Mouse (Mus musculus) layer of hippocampus, adult 8-10 months (tissue): Measurements from ENCODE around the gene Poc1b. TPM values are rescaled to one million over a fixed set of nuclear protein-coding genes. Genes with fewer than 3 reads are reported as not detected.
A peak's percentile ranks its signal among the peaks of the same experiment; 100 is the strongest.

Source experiments
- DNase-seq, 2 experiments: peaks; one replicate each; pipeline ENCODE4 v3.0.0; 2022; ENCODE audit warnings: low spot score in 2 of 2
- total RNA-seq, 4 experiments: library from RNA; stranded (reverse); gene quantifications; 2 replicates each; pipeline ENCODE4 v1.2.4; 2022

Poc1b gene
- total RNA-seq, 4 experiments from 2014 or later: 7.4 to 11.2 (median 8.1) TPM

DNA sequence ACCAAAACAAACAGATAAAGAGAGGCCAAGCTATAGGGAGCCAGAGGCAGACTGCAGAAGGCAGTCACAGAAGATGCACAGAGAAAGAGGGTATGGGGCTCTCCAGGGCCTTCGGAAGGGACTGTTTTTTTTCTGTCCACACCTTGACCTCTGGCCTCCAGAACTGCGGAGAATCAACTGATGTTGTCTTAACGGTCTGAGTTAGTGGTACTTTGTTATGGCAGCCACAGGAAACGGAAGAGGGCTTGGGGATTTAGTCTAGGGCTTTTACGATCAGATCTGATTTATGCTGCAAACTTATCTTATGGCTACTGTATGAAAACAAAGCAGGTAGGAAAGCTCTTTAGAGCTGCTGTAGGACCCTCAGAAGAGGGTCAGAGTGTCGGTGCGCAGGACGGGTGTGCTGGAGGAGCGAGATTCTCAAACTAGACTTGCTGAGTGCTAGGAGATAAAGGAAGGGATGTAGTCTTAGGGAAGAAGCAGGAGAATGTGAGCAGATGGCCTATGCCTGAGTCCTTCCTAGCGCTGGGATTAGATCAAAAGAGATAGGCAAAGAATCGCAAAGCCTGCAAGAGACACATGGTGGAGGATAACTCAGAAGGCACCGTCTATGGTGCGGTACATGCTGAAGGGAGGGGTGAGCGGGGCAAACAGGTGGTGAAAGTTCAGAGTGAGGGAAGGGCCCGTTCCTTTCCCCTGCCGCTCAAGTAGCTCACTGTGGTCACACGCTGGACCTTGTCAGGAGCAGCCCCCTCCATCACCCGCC lies 8.8 kb downstream of the Poc1b start:
- no peak for DNase-seq

DNA sequence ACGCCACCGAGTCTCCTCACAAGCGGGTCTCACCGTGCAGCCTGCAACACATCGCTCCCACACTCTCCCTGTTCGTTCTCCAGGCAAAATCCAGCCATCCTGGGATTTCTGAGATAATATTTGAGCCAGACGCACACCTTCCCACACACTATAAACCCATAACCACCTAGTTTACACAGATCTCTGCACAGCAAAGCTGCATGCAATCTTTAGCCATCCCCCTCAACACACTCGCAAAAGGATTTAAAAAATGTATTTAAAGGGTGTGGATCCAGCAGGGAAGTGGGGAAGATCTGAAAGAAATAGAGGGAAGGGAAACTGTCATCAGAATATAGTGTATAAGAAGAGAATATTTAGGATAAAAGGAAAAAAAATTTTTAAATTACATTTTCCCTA lies 9.4 kb downstream of the Poc1b start:
- no peak for DNase-seq

DNA sequence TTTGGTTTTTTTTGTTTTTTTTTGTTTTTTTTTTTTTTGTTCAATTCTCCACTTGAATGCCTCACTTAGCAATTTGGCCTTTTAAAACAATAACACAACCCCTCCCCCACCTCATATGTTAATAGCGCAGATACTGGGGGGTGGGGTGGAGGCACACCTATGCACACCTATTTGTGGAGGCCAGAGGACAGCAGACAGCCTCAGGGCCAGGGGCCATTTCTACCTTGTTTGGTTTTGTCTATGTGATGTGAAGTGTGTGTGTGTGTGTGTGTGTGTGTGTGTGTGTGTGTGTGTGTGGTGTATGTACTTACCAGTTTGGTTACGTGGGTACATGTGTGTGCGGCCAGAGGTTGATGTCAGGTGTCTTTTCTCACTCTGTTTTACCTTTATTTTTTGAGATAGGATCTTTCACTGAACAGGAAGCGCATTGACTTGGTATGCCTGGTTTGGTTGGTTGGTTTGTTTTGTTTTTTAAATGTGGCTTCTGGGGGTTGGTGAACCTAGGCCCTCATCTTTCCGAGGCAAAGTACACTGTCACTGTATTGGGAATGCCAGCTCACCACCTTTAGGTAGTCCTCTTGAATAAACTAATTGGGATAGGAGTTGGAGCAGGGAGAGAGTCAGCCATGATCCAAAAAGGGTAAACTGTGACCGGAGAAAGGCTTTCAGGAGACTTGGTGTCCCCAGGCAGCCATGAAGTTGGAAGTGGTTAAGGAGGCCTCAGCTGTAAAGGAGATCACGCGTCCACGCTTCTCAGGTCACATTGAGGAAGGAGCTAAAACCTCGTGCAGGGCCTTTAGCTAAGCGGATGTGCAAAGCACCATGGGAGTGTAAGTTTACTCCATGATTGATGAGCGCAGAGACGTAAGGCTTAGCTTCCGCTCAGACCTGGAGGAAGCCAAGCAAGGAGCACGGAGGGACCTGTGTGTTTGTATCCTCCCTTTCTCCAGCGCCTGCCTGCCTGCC lies 10.1 kb downstream of the Poc1b start:
- DNase-seq: no peak

DNA sequence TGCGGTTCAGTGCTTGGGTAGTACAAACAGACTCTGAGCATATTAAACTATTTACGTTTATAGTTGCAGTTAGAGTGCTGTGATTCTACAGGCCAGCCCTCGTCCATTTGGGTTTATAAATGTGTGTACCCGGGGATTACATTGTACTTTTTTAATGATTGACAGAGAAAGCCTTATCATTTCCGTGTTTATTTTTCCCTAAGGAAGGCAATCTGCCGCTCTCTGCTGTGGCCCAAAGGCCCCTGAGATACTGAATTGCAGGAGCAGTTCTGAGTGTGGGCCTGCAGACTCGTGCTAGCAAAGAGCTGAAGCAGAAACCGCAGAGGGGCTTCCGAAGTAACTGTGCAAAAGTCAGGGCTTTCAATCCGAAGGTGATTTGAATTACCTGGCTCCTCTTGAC lies 11.0 kb downstream of the Poc1b start:
- no peak for DNase-seq

DNA sequence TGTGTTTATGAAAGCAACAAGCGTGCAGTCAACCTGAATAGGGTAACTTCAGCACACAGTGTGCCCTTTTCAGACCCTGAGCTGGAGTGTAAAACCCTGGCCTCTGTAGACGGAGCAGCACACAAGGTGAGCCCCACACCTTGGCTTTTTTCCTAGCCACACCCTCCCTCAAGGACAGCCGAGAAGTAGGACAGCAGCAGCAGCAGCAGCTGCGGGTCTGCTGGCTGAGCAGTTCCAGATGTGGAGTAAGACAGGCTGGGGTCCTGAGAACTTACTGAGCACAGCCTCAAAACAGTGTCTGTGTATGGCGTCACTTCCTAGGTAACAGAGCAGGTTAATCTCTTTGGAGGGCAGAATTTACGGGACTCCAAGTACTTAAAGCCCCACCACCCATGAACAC lies 11.9 kb downstream of the Poc1b start:
- DNase-seq: no peak

DNA sequence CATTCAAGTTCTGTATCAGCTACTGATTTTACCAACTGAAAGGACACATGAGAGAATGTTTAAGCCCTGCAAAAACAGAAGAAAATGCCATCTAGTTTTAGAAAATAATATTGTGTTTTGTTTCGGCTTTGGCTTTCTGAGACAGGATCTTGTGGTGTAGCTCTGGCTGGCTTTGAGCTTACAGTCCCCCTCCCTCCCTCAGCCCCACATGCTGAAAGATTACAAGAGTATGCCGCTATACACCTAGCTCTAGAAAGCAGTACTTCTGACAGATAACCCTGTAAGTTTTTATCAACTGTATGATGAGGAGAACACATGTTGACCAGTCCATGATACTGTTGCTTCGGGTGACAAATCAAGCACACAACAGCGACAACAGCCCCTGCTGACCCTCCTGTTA lies 12.6 kb downstream of the Poc1b start:
- no peak for DNase-seq

DNA sequence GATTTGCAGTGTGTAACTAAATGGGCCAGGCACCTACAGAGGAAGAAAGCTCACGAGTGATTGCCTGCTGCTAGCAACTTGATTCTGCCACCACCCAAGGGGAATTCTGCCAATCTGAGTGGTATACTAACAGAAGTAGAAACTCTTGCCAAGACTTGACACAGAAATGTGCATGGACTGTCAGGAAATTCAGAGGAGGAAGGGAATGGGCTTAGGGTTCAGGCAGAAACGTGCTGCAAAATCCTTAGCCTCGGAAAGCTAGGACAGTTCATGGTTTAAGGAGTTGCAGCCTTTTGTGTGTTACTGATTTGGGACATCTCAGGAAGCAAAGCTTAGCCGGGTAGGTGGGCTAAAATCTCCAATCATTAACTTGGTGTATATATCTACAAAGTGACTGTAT lies 19.4 kb downstream of the Poc1b start, which contains the start of gene Phxr2:
Phxr2 (minus strand) TSS at position 101 of the 400 bp plus-strand sequence.
- DNase-seq: no peak

DNA sequence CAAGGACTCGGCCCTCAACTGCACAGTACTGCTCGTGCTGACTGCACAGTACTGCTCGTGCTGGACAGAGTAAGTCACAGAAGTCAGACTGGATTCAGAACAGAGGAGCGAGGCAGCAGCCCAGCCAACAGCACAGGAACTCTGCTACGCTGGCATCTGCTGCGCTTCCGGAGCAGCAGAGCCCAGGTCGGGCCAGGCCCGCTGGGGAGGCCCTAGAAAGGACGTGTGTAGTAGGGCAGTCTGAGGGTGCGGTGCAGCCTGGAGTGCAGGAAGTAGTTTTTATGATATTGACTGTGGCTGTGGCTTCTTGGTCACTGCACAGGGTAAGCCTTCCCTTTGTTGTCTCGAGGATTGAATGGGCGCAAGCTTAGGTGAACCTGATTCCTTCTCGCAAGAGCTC lies 20.1 kb downstream of the Poc1b start:
- no peak for DNase-seq

DNA sequence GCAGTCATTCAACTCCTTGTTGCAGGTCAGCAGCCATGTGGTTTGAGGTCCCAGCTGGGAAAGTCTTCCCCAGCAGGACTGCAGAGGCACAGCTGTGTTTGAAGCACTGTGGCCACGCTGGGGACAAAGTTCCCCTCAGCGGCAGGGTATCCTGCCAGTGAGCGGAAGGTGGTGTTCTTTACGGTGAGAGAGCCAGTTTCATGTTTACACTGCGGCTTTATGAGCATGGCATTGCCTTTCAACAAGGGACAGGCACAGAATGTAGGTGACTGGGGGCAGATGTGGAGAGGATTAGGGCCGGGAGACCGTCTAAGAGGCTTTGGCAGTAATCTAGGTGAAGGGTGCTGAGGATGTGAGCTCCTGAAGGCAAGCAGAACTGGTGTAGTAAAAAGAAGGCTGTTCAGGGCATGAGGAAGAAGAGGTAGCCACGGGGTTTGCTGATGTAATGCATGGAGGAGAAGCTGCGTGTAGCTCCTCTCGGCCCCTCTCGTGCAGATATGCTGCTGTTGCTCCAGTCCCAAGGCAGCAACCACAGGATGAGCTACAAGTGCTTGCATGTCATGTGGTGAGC lies 20.9 kb downstream of the Poc1b start:
- no peak for DNase-seq

DNA sequence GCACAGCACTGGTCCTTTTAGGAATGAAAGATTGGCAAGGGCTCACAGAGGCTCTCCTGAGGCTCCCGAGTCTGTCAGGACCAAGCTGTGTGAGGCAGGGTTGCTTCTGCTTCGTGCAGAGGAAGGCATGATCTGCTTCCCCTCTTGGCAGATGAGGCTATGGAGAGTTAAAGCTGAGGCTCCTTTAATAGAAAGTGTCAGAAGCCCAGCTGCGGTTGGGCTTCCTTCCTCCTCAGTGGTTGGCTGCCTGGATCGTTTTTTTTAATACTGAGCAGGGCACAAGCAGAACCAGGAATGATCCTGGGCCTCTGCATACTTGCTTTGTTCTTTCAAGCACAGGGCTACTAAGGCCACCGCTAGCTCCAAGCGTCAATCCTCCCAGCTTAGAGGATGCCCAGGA lies 23.8 kb downstream of the Poc1b start:
- DNase-seq: no peak

DNA sequence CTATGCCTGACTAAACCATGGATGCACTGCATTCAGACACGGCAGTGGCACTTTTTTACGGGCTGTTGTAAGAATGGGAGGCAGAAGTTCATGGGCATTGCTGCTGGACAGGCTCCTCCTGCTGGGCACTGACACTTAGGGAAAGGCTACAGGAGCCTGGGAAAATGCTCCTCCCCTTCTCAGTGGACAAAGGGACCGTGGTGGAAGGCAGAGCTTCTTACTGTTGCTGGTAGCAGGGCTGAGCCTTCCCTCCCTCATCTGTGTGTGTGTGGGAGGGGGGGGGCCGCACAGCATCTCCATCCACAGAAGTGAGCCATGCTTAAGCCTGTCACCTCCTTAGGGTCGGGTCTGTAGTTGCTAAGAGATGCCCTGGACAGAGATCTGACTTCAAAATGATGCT lies 24.5 kb downstream of the Poc1b start:
- no peak for DNase-seq

DNA sequence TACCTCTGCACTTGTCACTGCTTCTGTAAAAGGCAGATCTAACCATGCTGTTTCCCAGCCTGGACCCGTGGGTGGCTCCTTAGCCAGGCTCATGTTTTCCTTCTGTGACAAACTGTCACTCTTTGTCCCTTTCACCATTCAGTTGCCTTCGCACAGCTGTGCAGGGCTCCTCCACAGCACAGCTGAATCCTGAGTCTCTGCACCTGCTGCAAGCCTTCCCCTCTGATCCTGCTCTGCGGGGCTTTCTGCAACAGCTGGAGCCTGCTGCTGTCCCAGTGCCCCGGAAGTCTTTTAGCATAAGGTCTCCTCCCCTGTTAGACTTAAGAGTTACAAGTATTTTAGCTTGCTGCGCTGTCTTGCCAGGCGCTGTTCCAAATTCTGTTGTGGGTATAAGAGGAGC lies 25.4 kb downstream of the Poc1b start:
- DNase-seq: peak; percentile 36 to 40

DNA sequence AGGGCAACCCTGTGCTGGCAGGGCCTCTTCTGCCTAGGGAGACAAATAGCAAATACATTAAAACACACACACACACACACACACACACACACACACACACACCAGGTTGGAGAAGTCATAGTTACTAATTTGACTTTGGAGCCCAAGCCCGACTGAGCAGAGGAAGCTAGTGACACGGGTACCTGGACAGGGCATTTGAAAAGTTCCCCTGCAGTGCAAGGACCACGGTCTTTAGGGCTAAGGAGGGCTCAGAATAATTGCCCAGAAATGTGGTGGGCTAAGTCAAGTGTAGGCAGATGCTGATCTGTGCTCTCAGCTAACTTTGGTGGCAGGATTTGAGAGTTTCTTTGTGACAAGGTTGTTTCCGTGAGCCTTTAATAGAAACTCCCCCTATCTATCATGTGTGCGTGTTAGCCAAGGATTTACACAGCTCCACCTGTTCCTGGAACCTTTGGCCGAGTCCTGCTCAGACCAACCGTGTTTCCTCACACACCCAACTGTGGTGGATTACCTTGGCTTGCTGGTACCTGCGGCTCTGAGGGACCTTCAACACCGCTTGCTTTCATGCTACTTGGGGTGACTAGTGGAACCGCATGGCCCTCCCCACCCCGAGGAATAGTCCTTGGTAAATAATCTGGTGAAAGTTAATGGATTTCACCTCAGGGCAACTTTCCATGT lies 25.9 kb downstream of the Poc1b start:
- no peak for DNase-seq

DNA sequence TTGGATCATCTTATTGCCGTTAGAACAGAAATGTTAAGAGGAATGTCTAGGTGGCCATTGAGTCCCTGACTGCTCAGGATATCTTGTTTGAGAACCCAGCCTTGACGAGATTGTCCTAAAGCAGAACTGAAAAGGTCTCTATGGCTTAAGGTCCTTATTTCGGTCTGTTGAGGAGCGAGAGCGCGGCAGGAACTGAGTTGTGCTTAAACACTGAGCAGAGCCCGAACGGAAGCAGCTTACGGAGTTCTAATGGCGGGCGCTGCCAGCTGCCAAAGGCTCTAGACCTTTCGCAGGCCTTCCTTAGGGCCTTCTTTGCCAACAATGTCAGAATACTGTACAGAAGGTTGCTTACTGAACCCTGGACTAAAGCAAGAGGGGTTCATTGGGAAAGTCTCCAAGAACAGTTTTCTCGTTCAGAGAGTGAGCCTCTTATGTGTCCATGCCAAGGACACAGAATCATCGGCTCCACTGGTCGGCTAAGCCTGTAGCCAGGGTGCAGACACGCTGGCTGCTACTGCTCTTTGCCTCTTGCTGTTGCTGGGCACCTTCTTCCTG lies 26.6 kb downstream of the Poc1b start:
- no peak for DNase-seq

DNA sequence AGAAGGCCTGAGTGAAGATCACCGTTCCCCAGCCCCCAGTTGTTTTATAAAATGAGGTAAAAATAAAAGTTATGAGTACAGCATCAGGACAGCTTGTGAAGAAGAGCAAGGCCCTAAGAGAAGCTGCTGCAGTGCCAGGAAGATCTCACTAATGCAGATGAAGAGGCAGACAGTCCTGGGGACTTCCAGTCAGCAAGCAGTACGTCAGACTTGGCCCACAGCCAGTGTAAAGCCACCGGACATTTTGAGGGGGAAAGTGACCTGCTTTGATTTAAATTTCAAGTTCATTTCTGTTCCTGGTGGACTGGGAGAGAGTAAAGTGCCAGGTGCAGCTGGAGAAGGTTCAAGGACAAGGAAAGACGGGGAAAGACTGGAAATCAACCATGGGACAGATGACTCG lies 29.5 kb downstream of the Poc1b start:
- no peak for DNase-seq

DNA sequence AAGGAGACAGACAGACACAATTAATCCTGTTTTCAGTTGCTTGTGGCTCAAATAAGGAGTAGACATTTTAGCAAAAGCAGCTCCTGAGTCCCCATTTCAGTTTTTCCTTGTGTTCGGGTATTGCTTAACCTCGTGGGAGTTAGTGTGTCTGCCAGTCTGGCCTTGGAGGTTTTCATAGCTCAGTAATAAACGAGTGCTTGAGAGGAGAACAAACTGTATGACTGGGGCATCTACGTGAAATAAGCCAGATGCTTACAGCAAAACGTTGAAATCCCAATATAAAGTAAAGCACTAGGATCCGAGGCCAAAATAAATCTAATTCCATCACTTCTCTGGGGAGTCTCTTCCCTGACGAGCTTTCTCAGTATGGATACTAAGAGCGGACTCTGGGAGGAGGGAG lies 38.8 kb downstream of the Poc1b start:
- no peak for DNase-seq

DNA sequence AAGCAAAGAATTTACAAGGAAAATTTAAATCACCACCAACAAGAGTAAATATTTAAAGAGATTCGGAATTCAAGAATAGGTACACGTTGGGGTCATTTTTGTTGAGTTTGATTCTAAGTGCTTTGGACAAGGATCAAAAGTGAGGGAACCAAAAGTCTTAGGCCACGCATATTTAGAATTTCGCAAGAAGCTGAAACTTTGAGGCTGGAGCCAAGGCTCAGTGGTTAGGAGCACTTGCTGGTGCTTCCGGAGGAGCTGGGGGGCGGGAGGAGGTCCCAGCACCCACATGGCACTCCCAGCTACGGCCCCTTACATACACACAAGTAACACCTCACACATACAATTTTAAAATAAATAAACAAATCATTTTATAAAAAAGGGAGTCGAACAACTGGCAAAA lies 39.8 kb downstream of the Poc1b start:
- DNase-seq: no peak

DNA sequence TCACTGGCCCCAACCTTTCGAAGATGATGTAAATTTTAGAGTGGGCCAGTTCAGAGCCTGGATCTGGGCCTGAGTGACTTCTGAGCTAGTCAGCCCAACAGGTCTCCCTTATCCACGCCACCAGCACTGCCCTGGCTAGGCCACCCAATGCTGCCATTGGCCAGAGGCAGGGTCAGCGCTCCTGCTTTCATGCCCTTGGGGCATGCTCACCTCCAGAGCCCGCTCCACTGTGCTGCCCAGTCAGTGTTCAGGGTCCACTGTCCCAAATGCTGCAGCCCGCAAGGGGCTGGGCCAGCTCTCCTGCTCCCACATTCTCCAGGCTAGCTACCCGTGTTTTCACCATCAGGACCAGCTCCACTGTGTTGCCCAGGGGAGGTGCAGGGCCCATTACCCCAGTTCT lies 43.2 kb downstream of the Poc1b start:
- no peak for DNase-seq

DNA sequence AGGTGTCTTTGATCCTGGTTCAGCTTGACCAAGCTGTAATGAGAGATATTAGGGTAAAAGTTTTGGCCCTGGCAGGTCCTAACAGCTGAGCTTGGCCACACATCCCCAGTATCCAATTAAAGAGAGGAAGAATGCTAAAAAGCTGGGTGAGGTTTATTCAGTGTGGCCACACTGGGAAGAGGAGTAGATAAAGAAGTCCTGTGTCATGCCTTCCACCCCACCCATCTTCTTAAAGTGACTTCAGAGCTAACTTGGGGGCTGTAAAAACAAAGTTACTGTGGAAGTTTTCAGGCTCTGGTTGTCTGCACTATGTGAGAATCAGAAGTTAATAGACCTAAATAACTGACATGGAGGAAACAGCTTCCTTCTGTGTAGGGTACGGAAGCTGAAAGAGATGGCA lies 44.7 kb downstream of the Poc1b start:
- DNase-seq: no peak

DNA sequence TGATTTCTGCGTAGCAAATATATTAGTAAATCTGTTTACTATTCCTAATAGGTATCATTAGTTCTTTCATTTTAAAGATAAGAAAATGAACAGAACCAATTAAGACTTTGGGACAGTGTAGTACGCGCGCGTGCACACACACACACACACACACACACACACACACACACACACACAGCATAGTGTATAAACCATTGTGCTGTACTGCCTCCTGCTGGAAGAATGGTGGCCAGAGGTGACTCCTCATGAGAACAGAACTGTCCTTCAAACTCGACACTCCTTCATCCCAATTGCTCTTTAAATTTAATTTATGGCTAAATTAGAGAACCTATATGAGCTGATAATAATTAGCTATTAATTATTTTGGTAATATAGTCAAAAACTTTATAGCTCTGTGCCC lies 45.2 kb downstream of the Poc1b start:
- no peak for DNase-seq

DNA sequence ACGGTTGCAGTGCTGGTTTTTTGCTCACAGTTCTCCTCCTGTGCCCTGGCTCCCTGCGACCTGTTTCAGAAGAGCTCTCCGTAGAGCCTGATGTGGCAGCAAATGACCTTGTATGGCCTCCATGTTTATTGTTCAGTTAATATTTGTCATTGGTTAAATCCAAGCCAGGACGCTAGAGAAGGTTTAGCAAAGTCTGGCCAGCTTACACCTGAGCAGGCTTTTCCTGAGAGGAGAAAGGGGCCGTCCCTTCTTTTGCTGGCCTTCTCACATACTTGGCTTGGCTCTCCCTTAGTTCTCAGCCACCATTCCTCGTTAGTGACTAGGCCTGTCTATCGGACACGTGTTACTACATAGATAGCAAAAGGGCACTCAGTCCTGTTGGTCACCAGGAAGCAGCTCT lies 47.8 kb downstream of the Poc1b start:
- no peak for DNase-seq
